Mouse (Mus musculus): ENCODE results near the gene Kmt2d.

DNA sequence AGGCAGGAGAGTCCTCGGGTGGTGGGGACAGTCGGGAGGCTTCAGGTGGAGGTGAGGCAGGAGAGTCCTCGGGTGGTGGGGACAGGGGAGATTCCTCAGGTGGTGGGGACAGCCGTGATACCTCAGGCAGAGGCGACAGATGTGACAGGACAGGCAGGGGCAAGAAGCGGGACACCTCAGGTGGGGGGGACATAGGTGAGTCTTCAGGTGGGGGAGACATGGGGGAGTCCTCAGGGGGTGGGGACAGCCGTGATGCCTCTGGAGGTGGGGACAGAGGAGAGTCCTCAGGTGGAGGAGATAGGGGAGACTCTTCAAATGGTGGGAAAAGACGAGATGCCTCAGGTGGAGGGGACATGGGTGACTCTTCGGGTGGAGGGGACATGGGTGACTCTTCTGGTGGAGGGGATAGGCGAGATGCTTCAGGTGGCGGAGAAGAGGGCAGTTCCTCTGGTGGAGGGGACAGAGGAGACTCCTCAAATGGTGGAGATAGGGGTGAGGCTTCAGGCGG lies 7.5 kb downstream of the Kmt2d start:
- TF ChIP-seq POLR2A (IDR thresholded peaks at IDR 0.05; ENCODE audit: borderline replicate concordance, extremely low read depth, insufficient read depth, insufficient read length, poor library complexity, severe bottlenecking) (no peak), CTCF (IDR thresholded peaks at IDR 0.05; ENCODE audit: borderline replicate concordance, extremely low read depth, insufficient read depth, insufficient read length) (no peak)

Data from brain, embryonic 14.5 days (tissue).